Mouse (Mus musculus): ENCODE results near the gene C1qtnf6.

DNA sequence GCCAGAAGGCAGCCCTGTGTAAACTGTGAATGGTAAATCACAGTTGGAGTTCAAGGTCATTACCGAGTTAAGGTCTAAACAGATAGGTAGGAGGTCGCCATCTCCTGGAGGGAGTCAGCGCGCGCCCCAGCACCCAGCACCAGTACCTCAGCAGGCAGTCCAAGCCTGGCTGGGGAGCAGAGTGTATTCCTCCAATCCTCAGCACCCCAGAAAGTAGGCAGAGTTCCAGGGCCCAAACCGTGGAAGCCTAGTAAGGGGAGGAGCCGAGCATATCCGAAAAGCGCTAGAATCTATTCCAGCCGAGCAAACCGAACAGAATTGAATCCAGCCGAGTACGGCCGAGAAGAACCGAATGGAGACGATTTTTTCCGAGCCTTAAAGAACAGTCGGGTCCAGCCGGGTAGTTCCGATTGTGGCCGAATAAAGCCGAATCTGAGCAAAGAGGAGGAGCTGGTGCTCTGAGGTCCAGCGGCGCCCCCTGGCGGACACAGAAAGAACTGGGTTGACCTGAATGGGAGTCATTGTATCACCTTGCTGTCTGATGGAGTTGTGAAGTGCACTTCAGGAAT is 769 bp upstream of the C1qtnf6 start:
- TF ChIP-seq CTCF (IDR thresholded peaks at IDR 0.05; ENCODE audit: low read depth, low read length) (peak; percentile 91), POLR2A (IDR thresholded peaks at IDR 0.05; ENCODE audit: borderline replicate concordance, low read depth, low read length) (no peak)

Data from bone marrow macrophage, adult 2 months (primary cell).